23 mouse cellular contexts compared by ENCODE assay signal in the genomic region with DNA sequence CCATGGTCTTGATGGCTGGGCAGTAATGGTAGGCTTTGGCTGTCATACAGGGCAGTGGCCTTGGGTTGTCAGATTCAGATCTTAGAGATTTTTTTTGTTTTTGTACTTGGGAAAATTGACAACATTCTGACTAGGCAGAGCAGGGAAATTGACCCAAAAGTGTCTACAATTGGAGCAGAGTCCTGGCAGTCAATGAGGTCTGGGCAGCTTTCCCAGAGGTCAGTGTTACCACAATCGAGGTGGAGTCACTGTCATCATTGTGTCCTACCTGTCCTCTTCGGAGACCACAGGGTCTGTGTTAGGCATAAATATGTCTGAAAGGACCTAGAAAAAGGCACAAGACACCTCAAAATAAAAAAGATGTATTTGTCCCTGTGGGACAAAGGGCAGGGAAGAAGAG. TPM values are rescaled to one million over a fixed set of nuclear protein-coding genes. Genes with fewer than 3 reads are reported as not detected.
DNase-seq lines count a peak whose midpoint lies in the region; ATAC-seq and TF ChIP-seq lines count a peak whose summit lies in the region.
"Had no signal": no experiment of that assay in that cellular context is flagged by ENCODE, and none has a peak within 500 bp of the region (broad histone marks: within the 10 kb centered on the region; RNA-seq: fewer than 3 reads in every experiment).

No protein-coding gene starts in this region.

- no peak overlapping the region for H3K27ac ChIP-seq in liver, adult 2 months (replicated peaks; ENCODE audit: insufficient read depth, low read depth, low read length)
- no peak overlapping the region for H3K27ac ChIP-seq in liver, embryonic 12.5 days
- H3K27ac ChIP-seq: embryonic facial prominence, embryonic 10.5 days; embryonic facial prominence, embryonic 13.5 days; forebrain, embryonic 12.5 days; forebrain, embryonic 15.5 days; heart, adult 2 months; heart, embryonic 10.5 days; hindbrain, embryonic 12.5 days; hindbrain, embryonic 15.5 days had no signal

- DNase-seq in adrenal gland, postnatal 10 days: peak; percentile 23
- no peak for DNase-seq in adrenal gland, adult 8-10 months
- DNase-seq in cerebellum, postnatal 14 days: peak; percentile 64 to 72
- DNase-seq in cerebellum, adult 11-12 months: no peak
- DNase-seq in liver, adult 2 months (ENCODE audit: extremely low read depth, low read depth, low spot score): peak; percentile 83
- peak; percentile 69 for DNase-seq in adipocyte (ENCODE audit: low spot score)
- DNase-seq: B cell, adult 2 months; cerebellum, adult 9-11 months; embryo, embryonic 11 days; gastrocnemius, postnatal 25 days; heart, adult 2 months; kidney, adult 2 months had no signal

- H3K4me1 ChIP-seq in liver, adult 2 months (ENCODE audit: control insufficient read depth, insufficient read depth, low read length): peaks cover 2% of the 10 kb centered on the region
- peaks cover 18% of the 10 kb centered on the region for H3K4me1 ChIP-seq in liver, embryonic 12.5 days

- H3K9ac ChIP-seq in liver, adult 2 months (ENCODE audit: low read depth, low read length): no peak overlapping the region
- H3K9ac ChIP-seq in liver, embryonic 12.5 days: no peak overlapping the region
- H3K9ac ChIP-seq: embryonic facial prominence, embryonic 13.5 days; forebrain, embryonic 12.5 days; forebrain, embryonic 15.5 days; hindbrain, embryonic 12.5 days; hindbrain, embryonic 15.5 days had no signal

- no peaks in the 10 kb centered on the region for H3K36me3 ChIP-seq in liver, adult 2 months (ENCODE audit: control insufficient read depth, insufficient read depth, low read length)
- H3K36me3 ChIP-seq in liver, embryonic 12.5 days: no peaks in the 10 kb centered on the region
- H3K36me3 ChIP-seq: embryonic facial prominence, embryonic 10.5 days; embryonic facial prominence, embryonic 13.5 days; forebrain, embryonic 12.5 days; forebrain, embryonic 15.5 days; G1E; heart, embryonic 10.5 days; hindbrain, embryonic 12.5 days; hindbrain, embryonic 15.5 days had no signal

- H3K27me3 ChIP-seq in liver, adult 2 months (ENCODE audit: control insufficient read depth, insufficient read depth, low read length): no peaks in the 10 kb centered on the region
- H3K27me3 ChIP-seq in liver, embryonic 12.5 days (replicated peaks): peaks cover 24% of the 10 kb centered on the region
- H3K27me3 ChIP-seq: hindbrain, embryonic 15.5 days had no signal

- H3K4me2 ChIP-seq in liver, embryonic 12.5 days: no peak overlapping the region
- H3K4me2 ChIP-seq: embryonic facial prominence, embryonic 13.5 days; forebrain, embryonic 12.5 days; forebrain, embryonic 15.5 days; hindbrain, embryonic 12.5 days; hindbrain, embryonic 15.5 days had no signal

- no peaks in the 10 kb centered on the region for H3K79me2 ChIP-seq in liver, adult 2 months (ENCODE audit: control insufficient read depth, insufficient read depth, low read length)

- WGBS in liver, adult 2 months: 8% methylated on average over 2 of the region's 2 CpGs
- 43% methylated on average over 2 of the region's 2 CpGs for WGBS in liver, embryonic 12.5 days (ENCODE audit: insufficient replicate concordance)

- no peak for TF ChIP-seq POLR2A in liver, adult 2 months (IDR thresholded peaks at IDR 0.05; ENCODE audit: extremely low read depth, insufficient read depth, low read length)

- TF ChIP-seq CTCF in liver, adult 2 months (IDR thresholded peaks at IDR 0.05; ENCODE audit: low read depth, low read length): no peak

- no peak for ATAC-seq in liver, embryonic 12.5 days
- ATAC-seq: forebrain, embryonic 15.5 days; intestine, postnatal 0 days had no signal

- no peak overlapping the region for H3K4me3 ChIP-seq in liver, adult 2 months (ENCODE audit: insufficient read depth, low read depth, low read length)
- no peak overlapping the region for H3K4me3 ChIP-seq in liver, embryonic 12.5 days
- H3K4me3 ChIP-seq: embryonic facial prominence, embryonic 10.5 days; embryonic facial prominence, embryonic 13.5 days; erythroblast, embryonic 14.5 days; forebrain, embryonic 12.5 days; forebrain, embryonic 15.5 days; heart, adult 2 months; heart, embryonic 10.5 days; hindbrain, embryonic 12.5 days; hindbrain, embryonic 15.5 days had no signal

- no peaks in the 10 kb centered on the region for H3K9me3 ChIP-seq in liver, embryonic 12.5 days (replicated peaks)
- H3K9me3 ChIP-seq: embryonic facial prominence, embryonic 10.5 days; embryonic facial prominence, embryonic 13.5 days; forebrain, embryonic 12.5 days; forebrain, embryonic 15.5 days; heart, embryonic 10.5 days; hindbrain, embryonic 12.5 days; hindbrain, embryonic 15.5 days had no signal

RNA-seq across cellular contexts. Expression of gene Lrp11, which starts 2.8 kb away (rescaled TPM):
- total RNA-seq in adrenal gland, postnatal 10 days (2021): 10 to 100 TPM; 12.9 to 16.5 TPM
- total RNA-seq in adrenal gland, adult 8-10 months (2022): 10 to 100 TPM; 25.7 to 36.3 (median 29.4) TPM
- 1.4 and 3.0 TPM in 2 replicates for total RNA-seq in liver, adult 2 months (2014; rRNA removed)
- 1.2 and 2.0 TPM in 2 replicates for polyA plus RNA-seq in liver, adult 2 months (2012; rRNA removed)
- 1.6 and 1.8 TPM in 2 replicates for polyA plus RNA-seq in liver, embryonic 12.5 days (2016; fragmentation: Nextera tagmentation; extraction: Ambion mirVana)
- polyA plus RNA-seq: erythroblast, embryonic 14.5 days had no signal

Comparison
In these comparisons a context has a peak if more than half of its experiments do, and no peak if none do; other contexts are left out.
1. DNase-seq: peak in adrenal gland, postnatal 10 days (single experiment), cerebellum, postnatal 14 days (2 of 2), liver, adult 2 months (single experiment) and adipocyte (single experiment); none in adrenal gland, adult 8-10 months (single experiment) and cerebellum, adult 11-12 months (single experiment).